Mouse (Mus musculus) embryonic facial prominence, embryonic 11.5 days (tissue): ENCODE results near the gene Mfsd2a. TPM values are rescaled to one million over a fixed set of nuclear protein-coding genes. Genes with fewer than 3 reads are reported as not detected.

Source experiments
- ATAC-seq: fragments of 200-750 bp; cut with Nextera tagmentation; replicated peaks from 2 replicates; pipeline ENCODE4 v1.8.0; 2017; ENCODE audit warnings: low read depth; ENCODE audit not compliant: insufficient number of reproducible peaks, low FRiP score, low TSS enrichment
- DNase-seq: peaks from one replicate; pipeline ENCODE4 v3.0.0-alpha.2; 2015; ENCODE audit warnings: low spot score
- H3K27ac ChIP-seq: fragments of 300-500 bp; sonication (generic); replicated peaks from 2 replicates; pipeline ENCODE4 v1.5.1; 2014; ENCODE audit warnings: mild to moderate bottlenecking, low read depth, low read length, control low read depth
- H3K27me3 ChIP-seq: fragments of 300-500 bp; sonication (generic); 2 replicates; pipeline ENCODE4 v1.6.1; 2014; ENCODE audit warnings: mild to moderate bottlenecking, low read length, moderate library complexity, mixed read lengths; ENCODE audit not compliant: control insufficient read depth, insufficient read depth
- H3K36me3 ChIP-seq: fragments of 300-500 bp; sonication (generic); replicated peaks from 2 replicates; pipeline ENCODE4 v1.6.1; 2014; ENCODE audit warnings: low read depth, mild to moderate bottlenecking, low read length, moderate library complexity, mixed read lengths; ENCODE audit not compliant: control insufficient read depth, insufficient read depth
- H3K4me1 ChIP-seq: fragments of 300-500 bp; sonication (generic); 2 replicates; pipeline ENCODE4 v1.6.1; 2014; ENCODE audit warnings: low read length, mixed read lengths; ENCODE audit not compliant: control insufficient read depth, insufficient read depth
- H3K4me2 ChIP-seq: fragments of 300-500 bp; sonication (generic); 2 replicates; pipeline ENCODE4 v1.6.1; 2014; ENCODE audit warnings: low read depth, mild to moderate bottlenecking, control low read depth, low read length, moderate library complexity
- H3K4me3 ChIP-seq: fragments of 300-500 bp; sonication (generic); 2 replicates; pipeline ENCODE4 v1.5.1; 2014; ENCODE audit warnings: low read depth, low read length, control low read depth
- H3K9ac ChIP-seq: fragments of 300-500 bp; sonication (generic); replicated peaks from 2 replicates; pipeline ENCODE4 v1.6.1; 2014; ENCODE audit warnings: mild to moderate bottlenecking, control low read depth, low read length
- H3K9me3 ChIP-seq: fragments of 300-500 bp; sonication (generic); replicated peaks from 2 replicates; pipeline ENCODE4 v1.6.1; 2016; ENCODE audit warnings: mild to moderate bottlenecking, low read length, inconsistent platforms, mixed read lengths; ENCODE audit not compliant: control insufficient read depth
- WGBS: fragments of 180-500 bp; shearing (Covaris S2); extraction: QIAGEN DNeasy Blood & Tissue Kit; methylation state at CpG from one replicate; pipeline ENCODE4 v1.1.7; 2014; 5-methylcytosine and 5-hydroxymethylcytosine counted together
- polyA plus RNA-seq: library from polyadenylated mRNA; unstranded; fragments of >200 nt; fragmentation: Nextera tagmentation; extraction: Ambion mirVana; gene quantifications from 2 replicates; pipeline ENCODE4 v1.2.1, GENCODE M21; 2014

Mfsd2a gene
- polyA plus RNA-seq, 1 experiment from 2014 or later: 8.2 TPM

GRCm38 (mm10) chr4:122983486-122984261 lies 22.7 kb upstream of the Mfsd2a start:
- H3K36me3 ChIP-seq: no peaks in the 10 kb centered on the region
- no peak overlapping the region for H3K9ac ChIP-seq
- peak overlapping the region; percentile 29; the same call in 1 of the 2 replicates for H3K4me2 ChIP-seq
- no peak overlapping the region for H3K27ac ChIP-seq
- H3K27me3 ChIP-seq: peaks cover 9% of the 10 kb centered on the region
- DNase-seq (no peak), ATAC-seq (no peak)
- H3K9me3 ChIP-seq: no peaks in the 10 kb centered on the region
- H3K4me1 ChIP-seq: no peaks in the 10 kb centered on the region
- peak overlapping the region; percentile 5; the same call in 1 of the 2 replicates for H3K4me3 ChIP-seq
- 23% methylated on average over 17 of the region's 17 CpGs for WGBS

GRCm38 (mm10) chr4:122982537-122982936 lies 21.5 kb upstream of the Mfsd2a start:
- H3K9ac ChIP-seq: no peak overlapping the region
- no peak for DNase-seq
- H3K27me3 ChIP-seq: peaks cover 9% of the 10 kb centered on the region
- H3K36me3 ChIP-seq: no peaks in the 10 kb centered on the region
- no peaks in the 10 kb centered on the region for H3K4me1 ChIP-seq
- WGBS: 72% methylated on average over 3 of the region's 3 CpGs
- H3K4me2 ChIP-seq: no peak overlapping the region
- H3K4me3 ChIP-seq: no peak overlapping the region
- H3K9me3 ChIP-seq: no peaks in the 10 kb centered on the region
- ATAC-seq: no peak
- no peak overlapping the region for H3K27ac ChIP-seq

GRCm38 (mm10) chr4:122981930-122982329 lies 20.9 kb upstream of the Mfsd2a start:
- no peak overlapping the region for H3K27ac ChIP-seq
- ATAC-seq: no peak
- 35% methylated on average over 3 of the region's 3 CpGs for WGBS
- no peak for DNase-seq
- H3K27me3 ChIP-seq: peaks cover 9% of the 10 kb centered on the region
- no peaks in the 10 kb centered on the region for H3K4me1 ChIP-seq
- H3K4me3 ChIP-seq: no peak overlapping the region
- no peaks in the 10 kb centered on the region for H3K9me3 ChIP-seq
- no peaks in the 10 kb centered on the region for H3K36me3 ChIP-seq
- no peak overlapping the region for H3K4me2 ChIP-seq
- H3K9ac ChIP-seq: no peak overlapping the region

- WGBS: 83% methylated on average over 7 of the region's 7 CpGs
- H3K27ac ChIP-seq: no peak overlapping the region
- no peak overlapping the region for H3K4me2 ChIP-seq
- H3K9ac ChIP-seq: no peak overlapping the region
- no peak for DNase-seq
- H3K27me3 ChIP-seq: peaks cover 9% of the 10 kb centered on the region
- no peak overlapping the region for H3K4me3 ChIP-seq
- H3K9me3 ChIP-seq: no peaks in the 10 kb centered on the region
- no peaks in the 10 kb centered on the region for H3K36me3 ChIP-seq
- H3K4me1 ChIP-seq: no peaks in the 10 kb centered on the region
- ATAC-seq: no peak
Measured at GRCm38 (mm10) chr4:122981238-122981637, 20.2 kb upstream of the Mfsd2a start.

GRCm38 (mm10) chr4:122980684-122981083 lies 19.7 kb upstream of the Mfsd2a start:
- no peak overlapping the region for H3K4me3 ChIP-seq
- no peak overlapping the region for H3K27ac ChIP-seq
- no peak overlapping the region for H3K9ac ChIP-seq
- H3K4me1 ChIP-seq: no peaks in the 10 kb centered on the region
- peaks cover 9% of the 10 kb centered on the region for H3K27me3 ChIP-seq
- 77% methylated on average over 2 of the region's 2 CpGs for WGBS
- DNase-seq (no peak), ATAC-seq (no peak)
- H3K9me3 ChIP-seq: no peaks in the 10 kb centered on the region
- H3K4me2 ChIP-seq: no peak overlapping the region
- H3K36me3 ChIP-seq: no peaks in the 10 kb centered on the region

- WGBS: 72% methylated on average over 3 of the region's 3 CpGs
- no peak overlapping the region for H3K4me2 ChIP-seq
- no peaks in the 10 kb centered on the region for H3K9me3 ChIP-seq
- no peaks in the 10 kb centered on the region for H3K4me1 ChIP-seq
- ATAC-seq: no peak
- no peak overlapping the region for H3K4me3 ChIP-seq
- no peak overlapping the region for H3K27ac ChIP-seq
- no peak for DNase-seq
- H3K27me3 ChIP-seq: peaks cover 9% of the 10 kb centered on the region
- no peaks in the 10 kb centered on the region for H3K36me3 ChIP-seq
- no peak overlapping the region for H3K9ac ChIP-seq
Measured at GRCm38 (mm10) chr4:122979826-122980225, 18.8 kb upstream of the Mfsd2a start.

- Histone ChIP-seq H3K27ac (no peak overlapping the region), H3K4me3 (no peak overlapping the region), H3K27me3 (peaks cover 5% of the 10 kb centered on the region), H3K9me3 (no peaks in the 10 kb centered on the region), H3K4me1 (no peaks in the 10 kb centered on the region), H3K9ac (no peak overlapping the region), H3K36me3 (no peaks in the 10 kb centered on the region), H3K4me2 (no peak overlapping the region)
- 85% methylated on average over 2 of the region's 2 CpGs for WGBS
- no peak for DNase-seq
- no peak for ATAC-seq
Measured at GRCm38 (mm10) chr4:122978850-122979249, 17.9 kb upstream of the Mfsd2a start.

- Histone ChIP-seq H3K9me3 (no peaks in the 10 kb centered on the region), H3K9ac (no peak overlapping the region), H3K4me1 (no peaks in the 10 kb centered on the region), H3K27ac (no peak overlapping the region), H3K4me2 (no peak overlapping the region), H3K36me3 (no peaks in the 10 kb centered on the region), H3K4me3 (no peak overlapping the region), H3K27me3 (no peaks in the 10 kb centered on the region)
- no peak for DNase-seq
- no peak for ATAC-seq
- 84% methylated on average over 4 of the region's 4 CpGs for WGBS
Measured at GRCm38 (mm10) chr4:122976885-122977284, 15.9 kb upstream of the Mfsd2a start.
